Mouse (Mus musculus) myocyte (in vitro differentiated cells): Measurements from ENCODE around the gene Ccl20. TPM values are rescaled to one million over a fixed set of nuclear protein-coding genes. Genes with fewer than 3 reads are reported as not detected.

Source experiments
- H3K27me3 ChIP-seq: one replicate; pipeline ENCODE4 v1.6.1; 2011; ENCODE audit not compliant: control insufficient read depth, insufficient read depth, insufficient read length
- H3K36me3 ChIP-seq: one replicate; pipeline ENCODE4 v1.6.1; 2011; ENCODE audit not compliant: control insufficient read depth, insufficient read depth
- H3K4me2 ChIP-seq: one replicate; pipeline ENCODE4 v1.6.1; 2011; ENCODE audit warnings: low read depth, control low read depth
- H3K4me3 ChIP-seq: one replicate; pipeline ENCODE4 v1.5.1; 2011; ENCODE audit warnings: mild to moderate bottlenecking, control low read depth, moderate library complexity
- H3K79me2 ChIP-seq: one replicate; pipeline ENCODE4 v1.6.1; 2011; ENCODE audit not compliant: control insufficient read depth, insufficient read depth
- H3ac ChIP-seq: one replicate; pipeline ENCODE4 v1.6.1; 2011; ENCODE audit not compliant: control insufficient read depth, insufficient read length
- CEBPB ChIP-seq: IDR thresholded peaks from 2 replicates; pipeline ENCODE4 v1.6.1; 2011; ENCODE audit warnings: mild to moderate bottlenecking, moderate library complexity; ENCODE audit not compliant: poor library complexity, insufficient read depth, severe bottlenecking
- E2F4 ChIP-seq: IDR thresholded peaks from one replicate; pipeline ENCODE4 v1.6.1; 2011; ENCODE audit warnings: mild to moderate bottlenecking, control low read depth, moderate library complexity; ENCODE audit not compliant: insufficient read depth
- MAX ChIP-seq: IDR thresholded peaks from one replicate; pipeline ENCODE4 v1.6.1; 2011; ENCODE audit warnings: low read depth, mild to moderate bottlenecking, control low read depth
- MYOD1 ChIP-seq, 3 experiments: IDR thresholded peaks; one replicate each; pipeline ENCODE4 v1.6.1; 2011; ENCODE audit warnings: control low read depth in 2 of 3, low read depth in 2 of 3, mild to moderate bottlenecking in 2 of 3, moderate library complexity in 1 of 3; ENCODE audit not compliant: insufficient read length in 2 of 3, control insufficient read depth in 1 of 3
- MYOG ChIP-seq, 3 experiments: IDR thresholded peaks; one replicate each; pipeline ENCODE4 v1.6.1; 2011; ENCODE audit warnings: control low read depth in 2 of 3, low read depth in 2 of 3, mild to moderate bottlenecking in 2 of 3; ENCODE audit not compliant: insufficient read length in 2 of 3, control insufficient read depth in 1 of 3, insufficient read depth in 1 of 3
- POLR2A ChIP-seq: IDR thresholded peaks from one replicate; pipeline ENCODE4 v1.6.1; 2011; ENCODE audit warnings: low read depth, mild to moderate bottlenecking, control low read depth, moderate library complexity; ENCODE audit not compliant: insufficient read length
- POLR2AphosphoS2 ChIP-seq: IDR thresholded peaks from one replicate; pipeline ENCODE4 v1.6.1; 2011; ENCODE audit warnings: low read depth, control low read depth; ENCODE audit not compliant: insufficient read length
- REST ChIP-seq: IDR thresholded peaks from one replicate; pipeline ENCODE4 v1.6.1; 2011; ENCODE audit warnings: mild to moderate bottlenecking, control low read depth, moderate library complexity; ENCODE audit not compliant: insufficient read depth, insufficient read length
- SRF ChIP-seq: IDR thresholded peaks from one replicate; pipeline ENCODE4 v1.6.1; 2011; ENCODE audit warnings: low read depth; ENCODE audit not compliant: control insufficient read depth, insufficient read length
- TCF12 ChIP-seq: IDR thresholded peaks from one replicate; pipeline ENCODE4 v1.6.1; 2011; ENCODE audit warnings: mild to moderate bottlenecking, control low read depth; ENCODE audit not compliant: poor library complexity, insufficient read depth, severe bottlenecking
- TCF3 ChIP-seq: IDR thresholded peaks from one replicate; pipeline ENCODE4 v1.6.1; 2011; ENCODE audit warnings: low read depth, control low read depth; ENCODE audit not compliant: insufficient read length
- USF1 ChIP-seq: IDR thresholded peaks from one replicate; pipeline ENCODE4 v1.6.1; 2011; ENCODE audit warnings: low read depth, mild to moderate bottlenecking, control low read depth, moderate library complexity
- polyA plus RNA-seq: library from polyadenylated mRNA; unstranded; fragments of >200 nt; fragmentation: generic; extraction: Trizol; gene quantifications from one replicate; pipeline ENCODE4 v1.2.1, GENCODE M21; 2012; ENCODE audit warnings: missing spikeins

Ccl20 gene
- polyA plus RNA-seq, 1 experiment: not detected

- Histone ChIP-seq H3K4me3 (no peak overlapping the region), H3K27me3 (no peaks in the 10 kb centered on the region), H3ac (no peak overlapping the region), H3K4me2 (no peak overlapping the region), H3K79me2 (no peaks in the 10 kb centered on the region), H3K36me3 (no peaks in the 10 kb centered on the region)
- TF ChIP-seq E2F4: no peak
- TF ChIP-seq TCF3: no peak
- no peak for TF ChIP-seq USF1
- no peak for TF ChIP-seq POLR2A
- TF ChIP-seq MYOD1 (IDR thresholded peaks at IDR 0.05; ENCODE audit: control insufficient read depth in 1 of 3, insufficient read length in 2 of 3, low read depth in 2 of 3): no peak
- TF ChIP-seq SRF: no peak
- TF ChIP-seq REST: no peak
- TF ChIP-seq MAX: no peak
- no peak for TF ChIP-seq POLR2AphosphoS2
These were observed 24.9 kb downstream of the Ccl20 start for GRCm38 (mm10) chr1:83141510-83141909.

GRCm38 (mm10) chr1:83142055-83142454 is 25.5 kb downstream of the Ccl20 start:
- Histone ChIP-seq H3ac (no peak overlapping the region), H3K4me2 (no peak overlapping the region), H3K79me2 (no peaks in the 10 kb centered on the region), H3K36me3 (no peaks in the 10 kb centered on the region), H3K4me3 (no peak overlapping the region), H3K27me3 (no peaks in the 10 kb centered on the region)
- TF ChIP-seq MYOD1 (IDR thresholded peaks at IDR 0.05; ENCODE audit: control insufficient read depth in 1 of 3, insufficient read length in 2 of 3, low read depth in 2 of 3): no peak
- no peak for TF ChIP-seq SRF
- TF ChIP-seq TCF3: no peak
- TF ChIP-seq CEBPB: no peak
- TF ChIP-seq REST: no peak
- TF ChIP-seq MYOG (IDR thresholded peaks at IDR 0.05; ENCODE audit: control insufficient read depth in 1 of 3, insufficient read depth in 1 of 3, insufficient read length in 2 of 3, low read depth in 2 of 3): no peak
- TF ChIP-seq E2F4: no peak
- no peak for TF ChIP-seq POLR2AphosphoS2
- no peak for TF ChIP-seq POLR2A
- TF ChIP-seq MAX: no peak
- no peak for TF ChIP-seq TCF12
- no peak for TF ChIP-seq USF1

- no peak overlapping the region for H3K4me2 ChIP-seq
- no peaks in the 10 kb centered on the region for H3K79me2 ChIP-seq
- no peak overlapping the region for H3K4me3 ChIP-seq
- TF ChIP-seq TCF3: no peak
- no peak for TF ChIP-seq USF1
- TF ChIP-seq CEBPB: no peak
- no peak for TF ChIP-seq MYOD1 (IDR thresholded peaks at IDR 0.05; ENCODE audit: control insufficient read depth in 1 of 3, insufficient read length in 2 of 3, low read depth in 2 of 3)
- H3K27me3 ChIP-seq: no peaks in the 10 kb centered on the region
- no peaks in the 10 kb centered on the region for H3K36me3 ChIP-seq
- H3ac ChIP-seq: no peak overlapping the region
These were observed 30.0 kb downstream of the Ccl20 start for GRCm38 (mm10) chr1:83146547-83146946.

- TF ChIP-seq TCF3: no peak
- TF ChIP-seq USF1: no peak
- TF ChIP-seq MYOG (IDR thresholded peaks at IDR 0.05; ENCODE audit: control insufficient read depth in 1 of 3, insufficient read depth in 1 of 3, insufficient read length in 2 of 3, low read depth in 2 of 3): no peak
- TF ChIP-seq CEBPB: no peak
- TF ChIP-seq POLR2AphosphoS2: no peak
- no peak for TF ChIP-seq REST
- no peak for TF ChIP-seq SRF
- TF ChIP-seq POLR2A: no peak
- no peak for TF ChIP-seq MYOD1 (IDR thresholded peaks at IDR 0.05; ENCODE audit: control insufficient read depth in 1 of 3, insufficient read length in 2 of 3, low read depth in 2 of 3)
- no peak for TF ChIP-seq MAX
- no peak for TF ChIP-seq E2F4
- no peak for TF ChIP-seq TCF12
- no peak overlapping the region for H3K4me3 ChIP-seq
- no peaks in the 10 kb centered on the region for H3K27me3 ChIP-seq
These were observed 33.7 kb downstream of the Ccl20 start for GRCm38 (mm10) chr1:83150227-83150626.

GRCm38 (mm10) chr1:83152961-83153360 is 36.4 kb downstream of the Ccl20 start:
- Histone ChIP-seq H3K27me3 (no peaks in the 10 kb centered on the region), H3K4me3 (no peak overlapping the region), H3K4me2 (no peak overlapping the region), H3K36me3 (no peaks in the 10 kb centered on the region), H3K79me2 (no peaks in the 10 kb centered on the region), H3ac (no peak overlapping the region)
- TF ChIP-seq TCF3 (no peak), USF1 (no peak), TCF12 (no peak), MYOG (IDR thresholded peaks at IDR 0.05; ENCODE audit: control insufficient read depth in 1 of 3, insufficient read depth in 1 of 3, insufficient read length in 2 of 3, low read depth in 2 of 3) (no peak), E2F4 (no peak), MYOD1 (IDR thresholded peaks at IDR 0.05; ENCODE audit: control insufficient read depth in 1 of 3, insufficient read length in 2 of 3, low read depth in 2 of 3) (no peak), POLR2A (no peak), CEBPB (no peak), MAX (no peak), SRF (no peak), REST (no peak), POLR2AphosphoS2 (no peak)

More at GRCm38 (mm10) chr1:83150227-83150626, 33.7 kb downstream of the Ccl20 start:
- no peaks in the 10 kb centered on the region for H3K79me2 ChIP-seq
- H3K36me3 ChIP-seq: no peaks in the 10 kb centered on the region
- H3ac ChIP-seq: no peak overlapping the region
- H3K4me2 ChIP-seq: no peak overlapping the region
